Mouse (Mus musculus): Measurements from ENCODE around the gene Gm42688. TPM values are rescaled to one million over a fixed set of nuclear protein-coding genes. Genes with fewer than 3 reads are reported as not detected.

Gene Gm42688
- polyA plus RNA-seq (2014; fragmentation: Illumina TruSeq; extraction: RNeasy Lipid Tissue Mini Kit (QIAGEN cat#74804); ENCODE audit: low read depth, low replicate concordance) = 0.53 TPM

DNA sequence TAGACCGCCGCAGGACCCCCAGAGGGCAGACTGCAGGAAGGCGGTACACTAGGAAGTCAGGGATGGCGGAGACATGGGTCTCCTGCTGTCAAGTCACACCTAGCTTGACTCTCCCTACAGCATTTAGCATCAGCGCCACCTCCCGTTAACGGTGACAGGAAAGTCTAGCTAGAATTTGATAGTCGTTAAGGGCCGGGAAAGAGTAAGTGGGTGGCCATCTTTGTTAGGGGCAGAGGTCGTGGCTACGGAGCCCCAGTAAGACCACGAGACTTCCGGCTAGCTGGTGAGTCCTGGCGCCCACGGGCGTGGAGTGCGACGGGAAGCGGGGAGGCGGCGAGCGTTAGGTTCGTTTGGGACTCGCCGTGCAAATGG is at the start of gene Gm42688, which contains the start of gene Ccdc142:
Gene Gm42688, plus strand, starts transcription at position 302 of the 372 bp plus-strand sequence.
Gene Ccdc142, plus strand, starts transcription at position 286 of the 372 bp plus-strand sequence.

DNA sequence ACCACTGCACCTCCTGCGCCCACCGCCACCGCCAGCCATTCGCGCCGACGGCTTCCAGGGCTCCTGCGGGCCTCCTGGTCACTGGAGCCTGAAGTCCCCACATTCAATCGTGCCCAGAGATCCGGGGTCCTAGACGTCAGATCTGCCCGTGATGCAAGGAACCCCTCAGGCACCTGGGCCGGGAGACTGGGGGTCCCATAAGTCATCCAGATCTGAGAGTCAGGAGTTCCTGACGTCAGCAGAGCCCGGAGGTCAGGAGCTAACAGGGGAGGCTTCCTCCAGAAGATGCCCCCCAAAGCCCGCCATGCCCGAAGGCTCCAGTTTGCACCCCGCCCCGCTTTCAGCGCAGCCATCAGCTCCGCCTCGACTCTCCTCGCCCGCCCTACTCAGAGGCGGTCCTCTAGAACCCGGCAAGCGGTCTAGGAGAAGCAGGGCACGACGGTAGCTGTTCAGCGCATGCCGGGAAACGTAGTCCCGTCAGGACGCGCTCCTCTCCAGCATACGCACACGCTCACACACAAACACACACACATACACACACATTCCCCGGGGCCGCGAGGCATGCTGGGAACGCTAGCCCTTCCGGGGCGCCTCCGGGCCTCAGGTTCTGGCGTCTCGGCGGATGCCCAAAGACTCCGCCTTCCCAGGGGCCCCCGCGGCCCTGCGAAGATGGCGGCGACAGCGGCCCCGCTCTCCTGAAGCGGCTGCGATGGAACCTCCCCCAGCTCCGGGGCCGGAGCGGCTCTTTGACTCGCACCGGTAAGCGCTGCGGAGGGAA is 47.2 kb upstream of the Gm42688 start, which contains the start of gene Aup1:
Gene Aup1, plus strand, starts transcription at position 448 of the 778 bp plus-strand sequence.

GRCm38 (mm10) chr6:83054871-83055431 is 46.5 kb upstream of the Gm42688 start, which contains the start of gene Htra2:
Htra2 (minus strand) TSS chr6:83055273.

DNA sequence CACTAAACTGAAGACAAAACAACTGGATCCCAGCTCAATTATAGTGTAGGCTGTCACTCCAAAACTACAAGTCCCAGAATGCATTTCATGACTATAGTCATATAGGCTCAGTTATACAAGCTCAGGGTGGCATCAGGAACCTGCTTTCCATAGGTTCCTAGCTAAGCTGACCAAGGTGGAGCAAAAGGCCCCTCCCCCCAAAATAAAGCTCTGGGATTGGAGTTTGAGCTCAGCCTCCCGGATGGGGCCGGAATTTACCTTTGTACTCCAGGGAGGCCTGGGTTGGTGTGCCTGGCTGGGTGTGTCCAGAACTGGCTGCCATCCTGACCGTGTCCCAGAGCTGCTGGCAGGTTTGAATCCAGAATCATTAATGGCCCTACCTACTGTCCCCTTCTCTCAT is 43.6 kb upstream of the Gm42688 start, which contains the start of gene Dqx1:
Gene Dqx1, plus strand, starts transcription at position 55 of the 400 bp plus-strand sequence.

GRCm38 (mm10) chr6:83070247-83070310 is 31.3 kb upstream of the Gm42688 start, which contains the start of gene Tlx2:
Tlx2 (minus strand) TSS chr6:83070293.

DNA sequence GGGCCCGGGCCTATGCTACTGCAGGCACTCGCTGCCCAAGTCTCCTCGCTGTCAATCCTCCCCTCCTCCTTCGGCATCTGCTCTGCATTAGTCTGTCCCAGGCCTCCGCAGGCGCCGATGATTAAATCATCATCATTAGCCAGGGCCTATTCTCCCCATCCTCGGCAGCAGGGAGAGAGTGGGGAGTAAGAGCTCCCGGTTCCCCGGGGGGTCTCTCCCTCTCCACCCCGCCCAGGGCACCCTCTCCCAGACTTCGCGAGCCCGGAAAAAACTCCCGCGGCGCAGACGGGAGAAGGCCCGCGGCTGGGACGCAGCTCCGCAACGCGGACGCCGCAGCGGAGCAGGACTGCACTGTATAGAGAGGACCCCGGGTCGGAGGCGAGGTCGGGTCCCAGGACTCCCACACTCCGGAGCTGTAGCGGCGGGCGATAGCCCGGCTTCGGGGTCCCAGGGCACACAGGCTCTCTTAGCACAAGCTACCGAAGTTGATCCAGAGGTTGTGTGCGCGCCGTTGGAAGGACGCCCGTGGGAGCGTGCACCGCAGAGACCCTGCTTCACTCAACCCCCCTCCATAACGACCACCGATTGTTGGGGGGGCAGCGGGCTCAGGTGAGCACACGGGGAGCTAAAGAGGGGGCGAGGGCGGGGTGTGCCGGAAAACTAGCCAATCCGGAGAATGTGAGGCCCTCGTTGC is 23.6 kb upstream of the Gm42688 start, which contains the start of gene Pcgf1:
Gene Pcgf1, plus strand, starts transcription at position 240 of the 694 bp plus-strand sequence.

GRCm38 (mm10) chr6:83086121-83087035 is 15.0 kb upstream of the Gm42688 start, which contains the start of gene Lbx2:
Lbx2 (plus strand) TSS chr6:83086367.

GRCm38 (mm10) chr6:83108762-83109668 is 7.6 kb downstream of the Gm42688 start, which contains the start of gene Mrpl53:
Mrpl53 (plus strand) TSS chr6:83109040.

DNA sequence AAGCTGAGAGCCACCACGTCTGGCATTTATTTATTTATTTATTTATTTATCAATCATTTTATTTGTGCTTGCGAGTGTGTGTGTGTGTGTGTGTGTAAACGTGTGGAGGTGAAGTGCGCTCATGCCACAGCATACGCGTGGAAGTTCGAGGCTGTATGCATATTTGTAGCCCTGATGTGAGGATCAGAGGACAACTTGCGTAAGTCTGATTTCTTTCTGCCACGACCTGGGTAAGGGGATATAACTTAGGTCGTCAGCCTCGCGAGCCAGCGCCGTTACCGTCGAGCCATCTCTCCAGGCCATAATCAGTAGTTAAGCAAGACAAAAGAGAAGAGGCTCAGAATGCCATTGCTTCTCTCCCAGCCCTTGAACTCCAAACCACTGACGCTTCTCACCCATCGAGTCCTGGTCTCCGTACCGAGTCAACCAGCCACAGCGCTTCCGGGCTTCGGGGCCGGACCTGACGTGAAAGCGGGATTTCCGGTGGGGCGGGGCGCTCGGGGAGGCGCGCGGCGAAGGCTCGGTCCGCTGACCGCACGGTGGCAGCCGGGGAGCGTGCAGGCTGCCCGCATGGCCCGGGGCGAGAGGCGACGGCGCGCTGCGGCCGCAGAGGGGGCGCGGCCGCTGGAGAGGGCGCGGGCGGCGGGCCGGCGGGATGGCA is 13.7 kb downstream of the Gm42688 start, which contains the start of gene Mogs:
Gene Mogs, plus strand, starts transcription at position 486 of the 661 bp plus-strand sequence.

DNA sequence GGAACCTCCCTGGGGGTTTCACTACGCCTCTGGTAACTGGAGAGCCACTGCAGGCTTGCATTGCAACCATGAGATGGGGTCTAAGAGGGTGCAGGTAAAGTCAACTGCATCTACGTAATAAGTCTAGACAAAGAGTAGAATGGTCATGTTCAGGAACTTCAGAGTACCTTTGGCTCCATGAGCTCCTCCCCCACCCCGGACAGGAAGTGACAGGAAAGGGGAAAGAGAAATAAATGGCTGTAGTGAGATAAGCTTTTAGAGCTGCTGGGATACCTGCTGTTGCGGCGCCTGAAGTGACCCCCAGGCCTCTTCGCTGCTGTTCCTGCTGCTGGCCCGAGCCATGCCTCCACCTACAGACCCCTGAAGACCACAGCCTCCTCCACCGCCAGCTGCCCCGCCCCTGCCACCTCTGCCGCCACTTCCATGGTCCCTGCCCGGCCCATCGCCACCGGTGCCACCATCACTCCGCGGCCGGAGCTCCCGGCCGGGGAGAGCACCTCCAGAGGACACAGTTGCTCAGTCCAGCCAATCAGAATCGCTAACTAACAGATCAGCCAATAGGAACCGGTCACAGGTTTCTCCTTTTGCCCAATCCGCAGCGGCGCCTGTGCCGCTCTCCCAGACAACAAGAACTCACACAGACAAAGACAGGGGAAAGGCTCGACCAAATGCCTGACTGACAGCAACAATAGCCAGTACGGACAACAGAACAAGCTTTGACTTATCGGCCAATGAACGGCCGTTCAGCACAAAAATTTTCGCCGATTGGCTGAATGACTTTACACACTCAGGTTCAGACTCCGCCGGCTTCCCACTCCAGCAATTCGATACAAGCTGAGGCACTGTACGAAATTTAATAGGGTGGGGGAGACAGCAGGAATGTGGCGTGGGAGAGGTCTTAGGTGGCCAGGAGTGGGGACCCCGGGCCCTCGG is 19.8 kb downstream of the Gm42688 start, which contains the start of gene Wbp1:
Gene Wbp1, minus strand, starts transcription at position 630 of the 933 bp plus-strand sequence.

DNA sequence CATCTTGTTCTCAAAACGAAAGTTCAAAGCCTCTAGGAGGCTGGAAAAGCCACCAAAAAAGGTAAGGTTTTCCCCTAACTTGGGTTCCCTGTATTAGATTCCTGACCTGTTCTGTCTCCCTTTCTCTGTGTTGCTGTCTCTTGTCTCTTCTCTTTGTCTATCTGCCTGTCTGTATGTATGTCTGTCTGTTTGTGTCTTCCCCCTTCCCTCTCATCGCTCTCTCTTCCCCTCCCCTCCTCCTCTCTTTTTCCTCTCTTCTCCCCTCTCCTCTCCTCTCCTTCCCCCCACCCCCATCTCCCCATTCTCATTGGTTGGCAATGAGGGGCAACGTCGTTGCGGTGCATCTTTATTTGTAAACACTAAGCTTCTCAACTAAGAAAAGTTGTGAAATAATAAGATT is 23.9 kb downstream of the Gm42688 start, which contains the start of gene Ino80b:
Gene Ino80b, minus strand, starts transcription at position 101 of the 400 bp plus-strand sequence.

GRCm38 (mm10) chr6:83134951-83135513 is 33.6 kb downstream of the Gm42688 start, which contains the start of gene Rtkn:
Rtkn (plus strand) TSS chr6:83135463.

GRCm38 (mm10) chr6:83156259-83156684 is 54.9 kb downstream of the Gm42688 start, which contains the start of the genes Wdr54 and 1700003E16Rik:
Wdr54 (minus strand) TSS chr6:83156397.
1700003E16Rik (plus strand) TSS chr6:83156404.

Other genes with a start within 250 kb of the Gm42688 start
- not detected for gene Sema4f, start 161.8 kb upstream of the Gm42688 start, polyA plus RNA-seq (2014; fragmentation: Illumina TruSeq; extraction: RNeasy Lipid Tissue Mini Kit (QIAGEN cat#74804); ENCODE audit: low read depth, low replicate concordance)
- gene M1ap, start 154.7 kb upstream of the Gm42688 start, polyA plus RNA-seq (2014; fragmentation: Illumina TruSeq; extraction: RNeasy Lipid Tissue Mini Kit (QIAGEN cat#74804); ENCODE audit: low read depth, low replicate concordance) = not detected
- not detected for gene Dok1, start 68.1 kb upstream of the Gm42688 start, polyA plus RNA-seq (2014; fragmentation: Illumina TruSeq; extraction: RNeasy Lipid Tissue Mini Kit (QIAGEN cat#74804); ENCODE audit: low read depth, low replicate concordance)
- gene Loxl3, start 67.4 kb upstream of the Gm42688 start, polyA plus RNA-seq (2014; fragmentation: Illumina TruSeq; extraction: RNeasy Lipid Tissue Mini Kit (QIAGEN cat#74804); ENCODE audit: low read depth, low replicate concordance) = 1.3 TPM
- gene Aup1, start 47.1 kb upstream of the Gm42688 start, polyA plus RNA-seq (2014; fragmentation: Illumina TruSeq; extraction: RNeasy Lipid Tissue Mini Kit (QIAGEN cat#74804); ENCODE audit: low read depth, low replicate concordance) = 3.8 TPM
- gene Htra2, start 46.3 kb upstream of the Gm42688 start, polyA plus RNA-seq (2014; fragmentation: Illumina TruSeq; extraction: RNeasy Lipid Tissue Mini Kit (QIAGEN cat#74804); ENCODE audit: low read depth, low replicate concordance) = 1.8 TPM
- gene Dqx1, start 43.8 kb upstream of the Gm42688 start, polyA plus RNA-seq (2014; fragmentation: Illumina TruSeq; extraction: RNeasy Lipid Tissue Mini Kit (QIAGEN cat#74804); ENCODE audit: low read depth, low replicate concordance) = 0.61 TPM
- not detected for gene Tlx2, start 31.3 kb upstream of the Gm42688 start, polyA plus RNA-seq (2014; fragmentation: Illumina TruSeq; extraction: RNeasy Lipid Tissue Mini Kit (QIAGEN cat#74804); ENCODE audit: low read depth, low replicate concordance)
- gene Pcgf1, start 23.7 kb upstream of the Gm42688 start, polyA plus RNA-seq (2014; fragmentation: Illumina TruSeq; extraction: RNeasy Lipid Tissue Mini Kit (QIAGEN cat#74804); ENCODE audit: low read depth, low replicate concordance) = 3.8 TPM
- not detected for gene Lbx2, start 15.2 kb upstream of the Gm42688 start, polyA plus RNA-seq (2014; fragmentation: Illumina TruSeq; extraction: RNeasy Lipid Tissue Mini Kit (QIAGEN cat#74804); ENCODE audit: low read depth, low replicate concordance)
- gene Ccdc142, start within 50 bp of the Gm42688 start, polyA plus RNA-seq (2014; fragmentation: Illumina TruSeq; extraction: RNeasy Lipid Tissue Mini Kit (QIAGEN cat#74804); ENCODE audit: low read depth, low replicate concordance) = not detected
- 50.2 TPM for gene Mrpl53, start 7.4 kb downstream of the Gm42688 start, polyA plus RNA-seq (2014; fragmentation: Illumina TruSeq; extraction: RNeasy Lipid Tissue Mini Kit (QIAGEN cat#74804); ENCODE audit: low read depth, low replicate concordance)
- gene Mogs, start 13.9 kb downstream of the Gm42688 start, polyA plus RNA-seq (2014; fragmentation: Illumina TruSeq; extraction: RNeasy Lipid Tissue Mini Kit (QIAGEN cat#74804); ENCODE audit: low read depth, low replicate concordance) = 2.3 TPM
- 2.1 TPM for gene Wbp1, start 19.9 kb downstream of the Gm42688 start, polyA plus RNA-seq (2014; fragmentation: Illumina TruSeq; extraction: RNeasy Lipid Tissue Mini Kit (QIAGEN cat#74804); ENCODE audit: low read depth, low replicate concordance)
- not detected for gene Ino80b, start 23.8 kb downstream of the Gm42688 start, polyA plus RNA-seq (2014; fragmentation: Illumina TruSeq; extraction: RNeasy Lipid Tissue Mini Kit (QIAGEN cat#74804); ENCODE audit: low read depth, low replicate concordance)
- 0.24 TPM for gene Rtkn, start 33.8 kb downstream of the Gm42688 start, polyA plus RNA-seq (2014; fragmentation: Illumina TruSeq; extraction: RNeasy Lipid Tissue Mini Kit (QIAGEN cat#74804); ENCODE audit: low read depth, low replicate concordance)
- not detected for gene Wdr54, start 54.8 kb downstream of the Gm42688 start, polyA plus RNA-seq (2014; fragmentation: Illumina TruSeq; extraction: RNeasy Lipid Tissue Mini Kit (QIAGEN cat#74804); ENCODE audit: low read depth, low replicate concordance)
- not detected for gene 1700003E16Rik, start 54.8 kb downstream of the Gm42688 start, polyA plus RNA-seq (2014; fragmentation: Illumina TruSeq; extraction: RNeasy Lipid Tissue Mini Kit (QIAGEN cat#74804); ENCODE audit: low read depth, low replicate concordance)
- 10.8 TPM for gene Dctn1, start 64.3 kb downstream of the Gm42688 start, polyA plus RNA-seq (2014; fragmentation: Illumina TruSeq; extraction: RNeasy Lipid Tissue Mini Kit (QIAGEN cat#74804); ENCODE audit: low read depth, low replicate concordance)
- gene Slc4a5, start 118.2 kb downstream of the Gm42688 start, polyA plus RNA-seq (2014; fragmentation: Illumina TruSeq; extraction: RNeasy Lipid Tissue Mini Kit (QIAGEN cat#74804); ENCODE audit: low read depth, low replicate concordance) = 0.65 TPM
- gene Mthfd2, start 224.3 kb downstream of the Gm42688 start, polyA plus RNA-seq (2014; fragmentation: Illumina TruSeq; extraction: RNeasy Lipid Tissue Mini Kit (QIAGEN cat#74804); ENCODE audit: low read depth, low replicate concordance) = 3.4 TPM
- gene Mob1a, start 224.4 kb downstream of the Gm42688 start, polyA plus RNA-seq (2014; fragmentation: Illumina TruSeq; extraction: RNeasy Lipid Tissue Mini Kit (QIAGEN cat#74804); ENCODE audit: low read depth, low replicate concordance) = 94.8 TPM
- gene Bola3, start 247.5 kb downstream of the Gm42688 start, polyA plus RNA-seq (2014; fragmentation: Illumina TruSeq; extraction: RNeasy Lipid Tissue Mini Kit (QIAGEN cat#74804); ENCODE audit: low read depth, low replicate concordance) = 118 TPM

Data from kidney, adult 10 weeks (tissue).